Mouse (Mus musculus) lung, embryonic 16.5 days (tissue): ENCODE measurements around the gene Gm16513. TPM values are rescaled to one million over a fixed set of nuclear protein-coding genes. Genes with fewer than 3 reads are reported as not detected.
"Not testable (repeated sequence)": the region's sequence is repeated elsewhere in the genome, so short reads cannot be mapped to it uniquely, and the experiment has no call there.

Experiments
- ATAC-seq: fragments of 200-750 bp; cut with Nextera tagmentation; 2 replicates; pipeline ENCODE4 v1.8.0; 2017; ENCODE audit warnings: low read depth, mild to moderate bottlenecking, moderate library complexity
- H3K27ac ChIP-seq: fragments of 300-500 bp; sonication (generic); 2 replicates; pipeline ENCODE4 v1.5.1; 2014; ENCODE audit warnings: mild to moderate bottlenecking, control low read depth, low read length
- H3K27me3 ChIP-seq: fragments of 300-500 bp; sonication (generic); 2 replicates; pipeline ENCODE4 v1.6.1; 2014; ENCODE audit warnings: low read depth, low read length, mixed read lengths; ENCODE audit not compliant: control insufficient read depth, insufficient read depth
- H3K36me3 ChIP-seq: fragments of 300-500 bp; sonication (generic); 2 replicates; pipeline ENCODE4 v1.6.1; 2014; ENCODE audit warnings: low read length; ENCODE audit not compliant: control insufficient read depth, insufficient read depth
- H3K4me1 ChIP-seq: fragments of 300-500 bp; sonication (generic); replicated peaks from 2 replicates; pipeline ENCODE4 v1.6.1; 2014; ENCODE audit warnings: low read length, mixed read lengths; ENCODE audit not compliant: control insufficient read depth, insufficient read depth
- H3K4me2 ChIP-seq: fragments of 300-500 bp; sonication (generic); 2 replicates; pipeline ENCODE4 v1.6.1; 2014; ENCODE audit warnings: low read depth, low read length, control low read depth
- H3K4me3 ChIP-seq: fragments of 300-500 bp; sonication (generic); 2 replicates; pipeline ENCODE4 v1.5.1; 2014; ENCODE audit warnings: mild to moderate bottlenecking, low read length, control low read depth
- H3K9ac ChIP-seq: fragments of 300-500 bp; sonication (generic); 2 replicates; pipeline ENCODE4 v1.6.1; 2014; ENCODE audit warnings: low read length, control low read depth
- H3K9me3 ChIP-seq: fragments of 300-500 bp; sonication (generic); 2 replicates; pipeline ENCODE4 v1.6.1; 2016; ENCODE audit warnings: low read length; ENCODE audit not compliant: control insufficient read depth
- WGBS: fragments of 180-500 bp; shearing (Covaris S2); extraction: QIAGEN DNeasy Blood & Tissue Kit; methylation state at CpG from one replicate; pipeline ENCODE4 v1.1.7; 2014; 5-methylcytosine and 5-hydroxymethylcytosine counted together
- polyA plus RNA-seq: library from polyadenylated mRNA; unstranded; fragments of >200 nt; fragmentation: Nextera tagmentation; extraction: Ambion mirVana; gene quantifications from 2 replicates; pipeline ENCODE4 v1.2.1, GENCODE M21; 2015

Gm16513 gene
- not detected in 2 replicates for polyA plus RNA-seq

DNA sequence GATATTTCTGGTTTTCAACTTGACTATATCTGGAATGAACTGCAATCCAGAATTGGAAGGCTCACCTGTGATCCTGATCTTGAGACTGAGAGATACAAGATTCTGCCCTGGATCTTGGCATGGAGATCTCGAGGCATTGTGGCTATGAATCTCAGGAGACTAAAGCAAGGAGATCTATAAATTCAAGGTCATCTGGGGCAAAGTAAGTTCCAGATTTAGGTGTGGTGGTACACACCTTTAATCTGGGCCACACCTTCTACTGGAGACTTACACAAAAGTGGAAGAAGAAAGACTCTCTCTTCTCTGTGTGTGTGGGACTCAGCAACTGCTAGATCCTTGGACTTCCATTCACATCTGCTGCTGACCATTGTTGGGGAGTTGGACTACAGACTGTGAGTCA, at the start of gene Gm16513:
TSS of gene Gm16513 (plus strand) at position 301 of the 400 bp plus-strand sequence.
- H3K4me1 ChIP-seq, H3K9me3 ChIP-seq, H3K9ac ChIP-seq, H3K36me3 ChIP-seq, H3K27ac ChIP-seq, H3K27me3 ChIP-seq, H3K4me3 ChIP-seq, ATAC-seq, H3K4me2 ChIP-seq: not testable (repeated sequence)
- no CpG with 5 or more reads among the region's 1 CpGs for WGBS

Other genes with a start within 250 kb of the Gm16513 start
- not detected in 2 replicates for gene Gm6367, start 194.0 kb upstream of the Gm16513 start, polyA plus RNA-seq
- gene Gm7942, start 75.7 kb upstream of the Gm16513 start, polyA plus RNA-seq = not detected in 2 replicates
- not detected in 2 replicates for gene Gm10424, start 90.1 kb downstream of the Gm16513 start, polyA plus RNA-seq
- not detected in 2 replicates for gene Gm3259, start 123.3 kb downstream of the Gm16513 start, polyA plus RNA-seq